Mouse (Mus musculus) small intestine, adult 2 months (tissue): Measurements from ENCODE around the gene Rab3ip.

ENCODE experiments used
- CTCF ChIP-seq: fragments of 200-500 bp; IDR thresholded peaks from 2 replicates; pipeline ENCODE4 v1.5.1; 2012; ENCODE audit warnings: low read depth, mild to moderate bottlenecking, control low read depth, inconsistent platforms, low read length, moderate library complexity, mixed read lengths; ENCODE audit not compliant: insufficient replicate concordance, insufficient read length; ENCODE audit errors: extremely low read depth
- POLR2A ChIP-seq: fragments of 200-500 bp; IDR thresholded peaks from 2 replicates; pipeline ENCODE4 v1.6.1; 2012; ENCODE audit warnings: low read depth, mild to moderate bottlenecking, control low read depth, inconsistent platforms, low read length, moderate library complexity

DNA sequence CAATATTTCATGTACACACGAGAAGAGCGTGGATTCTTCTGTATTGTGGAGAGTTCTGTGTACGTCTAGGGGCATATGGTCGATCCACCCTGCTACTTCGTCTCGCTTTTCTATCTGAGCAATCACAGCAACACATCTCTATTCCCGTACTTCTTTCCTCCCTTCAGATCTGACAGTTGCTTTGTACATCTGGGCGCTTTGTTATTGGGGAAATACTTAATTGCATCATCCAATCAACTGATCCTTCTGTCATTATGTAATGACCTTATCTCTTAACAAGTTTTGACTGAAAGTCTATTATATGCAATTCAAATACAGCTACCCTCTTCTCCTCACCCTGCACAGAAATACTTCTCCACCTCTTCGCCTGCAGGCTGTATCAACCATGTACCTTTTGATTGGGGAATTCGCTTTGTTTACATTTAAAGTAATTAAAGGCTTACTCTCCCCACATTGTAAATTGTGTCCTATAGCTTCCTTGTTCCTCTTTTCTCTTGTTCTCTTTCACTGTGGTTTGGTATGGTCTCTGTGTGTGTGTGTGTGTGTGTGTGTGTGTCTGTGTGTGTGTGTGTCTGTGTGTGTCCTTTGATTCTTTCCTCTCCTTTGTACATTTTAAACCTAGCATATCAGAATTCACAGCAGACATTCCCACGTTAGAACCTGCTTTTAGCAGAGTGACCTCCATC, 24.0 kb downstream of the Rab3ip start:
- no peak for TF ChIP-seq POLR2A
- no peak for TF ChIP-seq CTCF
